Mouse (Mus musculus): ENCODE measurements at regions not wholly inside any gene's neighbourhood (a gene's known extent, or its start where the extent isn't known, plus 50 kb on each side); places are given as distances from the start of the nearest gene placed in this dataset.
"Not testable (repeated sequence)": the region's sequence is repeated elsewhere in the genome, so short reads cannot be mapped to it uniquely, and the experiment has no call there.

- DNase-seq (ENCODE audit: low read depth in 2 of 2, low spot score in 2 of 2), result not testable (repeated sequence)
Measured at GRCm38 (mm10) chr10:37724994-37725393, 586.3 kb upstream of the Marcks start.

DNA sequence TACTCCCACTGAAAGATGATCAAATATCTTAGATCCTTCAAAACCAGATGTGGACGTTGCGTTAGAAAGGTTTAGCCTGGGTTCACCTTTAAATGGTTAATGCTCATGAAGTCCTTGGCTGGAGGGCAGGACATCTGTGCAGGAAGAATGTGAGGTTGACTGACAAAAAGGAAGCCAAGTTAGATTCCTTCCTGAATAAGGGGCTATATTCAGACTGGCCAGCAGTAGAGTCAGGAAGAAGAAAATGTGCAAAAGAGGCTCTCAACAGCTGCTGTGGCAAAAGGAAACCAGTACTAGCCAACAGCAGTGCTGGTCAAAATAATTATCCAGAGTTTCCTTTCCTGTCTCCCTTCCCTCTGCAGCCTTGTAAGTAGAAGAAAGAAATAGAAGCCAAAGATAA is 582.0 kb upstream of the Marcks start:
- DNase-seq (ENCODE audit: low read depth in 2 of 2, low spot score in 2 of 2), result no peak

DNA sequence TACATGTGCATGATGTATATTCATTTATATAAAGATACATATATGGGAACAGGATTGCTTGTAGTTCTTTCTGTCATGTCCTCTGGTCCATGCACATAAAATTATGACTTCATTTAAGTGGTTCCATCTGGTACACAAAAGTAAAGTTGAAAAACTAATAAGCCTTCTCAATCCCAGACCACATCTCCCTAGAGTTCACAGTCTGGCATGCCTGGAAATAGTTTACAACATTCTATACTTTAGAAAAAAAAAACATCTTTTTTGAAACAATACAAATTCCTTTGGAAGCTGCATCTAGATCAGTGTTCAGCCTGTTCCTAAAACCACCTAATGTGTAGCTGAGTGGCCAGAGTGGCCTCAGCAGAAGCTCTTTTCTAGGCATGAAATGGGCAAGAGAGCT is 578.2 kb upstream of the Marcks start:
- DNase-seq (ENCODE audit: low read depth in 2 of 2, low spot score in 2 of 2), result no peak

DNA sequence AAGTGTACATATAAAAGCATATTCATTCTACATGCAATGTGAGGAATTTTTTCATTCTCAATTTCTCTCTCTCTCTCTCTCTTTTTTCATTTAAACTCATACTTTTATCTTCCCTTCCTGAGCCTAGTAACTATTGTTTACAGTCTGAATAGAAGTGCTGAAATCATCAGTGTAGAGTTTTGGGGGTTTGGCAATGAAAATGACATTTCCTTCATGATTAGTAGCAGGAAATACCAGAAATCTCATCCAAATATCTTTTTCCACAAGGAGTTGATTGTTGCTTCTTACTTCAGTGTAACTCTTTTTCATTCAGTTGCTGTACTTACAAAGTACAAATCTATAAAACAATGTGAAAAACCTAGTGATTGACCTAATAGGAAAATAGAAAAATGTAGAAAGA is 572.7 kb upstream of the Marcks start:
- DNase-seq (ENCODE audit: low read depth in 2 of 2, low spot score in 2 of 2), result no peak

DNA sequence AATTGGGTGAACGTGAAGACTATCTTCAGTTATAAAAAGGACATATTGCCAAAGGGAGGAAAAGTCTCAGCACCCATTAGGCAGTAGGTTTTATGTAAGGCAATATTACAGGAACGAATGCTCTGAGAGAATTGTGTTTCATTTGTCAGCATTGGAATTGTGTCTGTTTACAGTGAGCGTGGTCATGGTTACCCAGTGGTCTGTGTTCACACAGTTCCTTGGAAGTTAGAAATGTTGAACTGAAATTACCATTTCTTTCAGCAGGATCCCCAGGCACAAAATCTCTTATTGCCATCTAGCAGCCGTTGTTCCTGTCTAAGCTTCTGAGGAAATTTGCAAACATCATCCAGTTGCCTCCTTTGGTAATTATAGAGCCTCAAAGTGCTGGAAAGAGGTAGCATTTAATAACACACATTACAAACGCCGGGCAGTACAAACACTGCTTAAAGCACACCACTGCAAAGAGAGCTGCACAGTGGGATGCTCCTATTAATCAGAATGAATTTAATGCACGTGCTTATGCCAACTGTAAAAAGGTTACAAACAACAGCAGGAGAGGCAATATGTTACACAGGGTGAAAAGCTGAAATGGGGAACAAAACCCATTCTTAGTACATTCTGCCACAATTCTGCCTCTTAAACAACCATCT is 555.4 kb upstream of the Marcks start:
- DNase-seq (ENCODE audit: low read depth in 2 of 2, low spot score in 2 of 2), result no peak

DNA sequence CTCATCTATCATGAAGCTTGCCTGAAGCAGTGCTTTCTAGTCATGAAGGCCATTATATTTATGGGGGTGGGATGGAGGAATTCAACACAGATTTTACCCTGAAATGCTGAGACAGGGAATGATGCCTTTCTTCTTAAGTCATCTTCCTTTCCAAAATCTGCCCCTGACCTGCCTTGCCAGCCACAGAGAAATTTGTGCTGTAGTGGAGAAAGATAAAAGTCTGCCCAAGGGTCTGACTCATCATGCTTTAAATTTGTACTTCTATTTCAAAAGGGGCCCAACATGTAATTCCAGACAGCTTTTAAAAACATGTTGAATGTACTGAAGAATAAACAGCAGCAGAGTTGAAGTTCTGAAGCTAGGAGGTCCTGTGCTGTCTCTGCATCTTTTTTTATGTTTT is 554.1 kb upstream of the Marcks start:
- no peak for DNase-seq (ENCODE audit: low read depth in 2 of 2, low spot score in 2 of 2)

DNA sequence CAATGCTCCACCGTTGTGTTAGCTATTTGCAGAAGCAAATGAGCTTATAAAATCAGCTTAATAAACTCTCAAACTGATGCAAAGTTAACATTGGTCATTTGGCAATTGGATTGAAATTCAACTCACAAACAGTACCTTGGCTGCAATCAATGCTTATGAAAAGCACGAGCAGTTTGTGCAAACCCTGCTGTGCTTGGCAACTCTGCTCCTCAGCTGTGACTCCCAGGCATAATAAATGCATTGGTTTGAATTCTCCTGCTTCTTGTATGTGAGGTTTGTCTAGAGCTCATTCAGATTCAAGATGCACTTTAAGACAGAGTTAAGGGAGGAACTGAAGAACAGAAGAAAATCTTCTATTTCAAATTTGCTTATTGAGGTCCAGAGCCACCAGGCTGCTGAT is 553.2 kb upstream of the Marcks start:
- no peak for DNase-seq (ENCODE audit: low read depth in 2 of 2, low spot score in 2 of 2)

DNA sequence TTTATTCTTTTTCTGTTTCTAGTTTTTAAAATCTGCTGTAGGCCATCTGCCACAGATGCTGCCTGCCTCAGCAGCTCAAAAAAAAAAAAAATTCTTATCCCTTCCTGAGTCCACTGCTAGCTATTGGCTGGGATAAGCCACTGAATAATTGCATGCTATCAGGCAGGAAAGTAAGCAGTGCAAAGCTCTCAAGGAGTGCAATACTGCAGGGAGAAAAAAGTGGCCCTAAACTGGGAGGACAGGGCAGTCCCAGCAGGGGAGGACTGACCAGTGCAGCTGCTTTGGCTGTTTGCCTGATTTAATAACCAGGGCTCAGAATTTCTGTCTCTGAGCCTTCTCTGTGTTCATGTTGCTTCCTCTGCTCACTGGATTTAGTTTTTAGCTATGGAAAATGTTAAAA is 544.4 kb upstream of the Marcks start:
- no peak for DNase-seq (ENCODE audit: low read depth in 2 of 2, low spot score in 2 of 2)

DNA sequence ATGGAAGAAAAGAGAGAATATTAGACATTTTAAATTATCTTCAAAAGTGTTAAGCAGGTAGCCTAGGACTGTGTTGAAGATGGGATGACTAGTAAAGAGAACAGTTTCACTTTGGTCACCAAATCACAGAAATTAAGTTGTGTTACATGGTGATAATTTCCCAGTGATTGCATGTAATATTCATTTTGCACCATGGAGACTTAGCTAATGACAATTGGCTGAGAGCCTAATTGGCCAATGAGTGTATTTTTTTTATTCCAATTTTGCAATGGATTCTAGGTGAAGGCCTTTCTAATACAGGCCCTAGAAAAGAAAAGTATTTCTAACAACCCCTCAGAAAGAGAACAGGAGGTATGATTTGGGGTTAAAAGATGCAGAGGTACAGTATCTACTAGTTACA is 541.9 kb upstream of the Marcks start:
- no peak for DNase-seq (ENCODE audit: low read depth in 2 of 2, low spot score in 2 of 2)

- DNase-seq (ENCODE audit: low read depth in 2 of 2, low spot score in 2 of 2), result no peak
Measured at GRCm38 (mm10) chr10:37677826-37678225, 539.1 kb upstream of the Marcks start.

- DNase-seq (ENCODE audit: low read depth in 2 of 2, low spot score in 2 of 2), result no peak
Measured at GRCm38 (mm10) chr10:37668827-37669226, 530.1 kb upstream of the Marcks start.

- DNase-seq (ENCODE audit: low read depth in 2 of 2, low spot score in 2 of 2), result no peak
Measured at GRCm38 (mm10) chr10:37667031-37667745, 528.5 kb upstream of the Marcks start.

- DNase-seq (ENCODE audit: low read depth in 2 of 2, low spot score in 2 of 2), result no peak
Measured at GRCm38 (mm10) chr10:37666535-37666934, 527.8 kb upstream of the Marcks start.

GRCm38 (mm10) chr10:37637001-37637562 is 498.4 kb upstream of the Marcks start:
- no peak for DNase-seq (ENCODE audit: low read depth in 2 of 2, low spot score in 2 of 2)

DNA sequence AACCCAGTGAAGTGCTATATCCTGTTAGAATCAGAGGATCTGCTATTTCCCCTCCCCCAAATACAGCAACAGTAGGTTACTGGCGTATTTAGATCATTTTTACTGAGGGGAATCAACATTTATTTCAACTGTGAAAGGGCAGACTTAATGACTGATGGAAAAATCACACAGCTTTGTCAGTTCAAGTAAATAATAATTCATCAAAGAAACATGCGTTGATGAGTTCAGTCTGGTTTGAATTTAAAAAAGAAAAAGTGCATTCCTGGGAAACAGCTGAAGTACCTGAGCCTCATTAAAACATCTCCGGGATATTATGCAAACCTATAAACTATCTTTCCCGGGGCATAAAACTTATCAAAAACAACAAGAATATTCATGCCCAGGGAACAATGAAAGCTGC is 497.7 kb upstream of the Marcks start:
- DNase-seq (ENCODE audit: low read depth in 2 of 2, low spot score in 2 of 2), result no peak

DNA sequence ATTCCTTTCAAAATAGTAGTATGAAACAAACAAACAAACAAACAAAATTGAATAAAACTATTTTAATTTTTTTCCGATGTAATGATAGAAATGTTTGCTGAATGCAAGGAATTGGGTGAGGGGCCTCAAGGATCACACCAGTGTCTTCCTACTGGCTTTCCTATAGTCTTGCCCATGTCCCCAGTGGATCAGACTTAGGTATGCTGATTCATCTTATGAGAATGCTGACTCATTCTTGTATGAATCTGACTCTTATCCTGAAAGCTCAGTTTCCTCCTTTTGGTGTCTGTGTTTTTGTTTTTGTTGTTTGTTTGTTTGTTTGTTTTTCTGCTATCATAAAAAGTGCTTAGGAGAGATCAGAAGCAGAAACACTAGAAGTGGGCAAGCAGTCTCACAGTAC is 491.7 kb upstream of the Marcks start:
- DNase-seq (ENCODE audit: low read depth in 2 of 2, low spot score in 2 of 2), result no peak

GRCm38 (mm10) chr10:37627900-37628299 is 489.2 kb upstream of the Marcks start:
- no peak for DNase-seq (ENCODE audit: low read depth in 2 of 2, low spot score in 2 of 2)

DNA sequence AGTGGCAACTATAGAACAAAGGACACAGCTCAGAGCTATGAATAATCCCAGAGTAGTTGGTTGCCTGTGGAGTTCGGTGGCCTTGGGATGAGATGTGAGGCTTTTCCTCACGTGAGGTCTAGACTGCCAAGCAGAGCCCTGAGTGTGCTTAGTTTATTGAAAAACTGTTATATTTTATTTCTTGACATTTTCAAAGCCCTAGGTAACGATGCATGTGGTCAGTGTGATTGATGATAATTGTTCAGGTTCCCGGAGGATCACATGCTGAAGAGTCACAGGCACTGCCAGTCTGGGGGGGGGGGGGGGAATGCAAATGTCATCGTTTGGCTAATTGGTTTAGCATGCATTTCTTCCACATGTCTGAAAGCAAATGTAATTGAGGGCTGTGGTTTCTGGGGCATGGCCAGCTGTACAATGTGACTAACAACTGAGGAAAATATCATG is 488.1 kb upstream of the Marcks start:
- DNase-seq (ENCODE audit: low read depth in 2 of 2, low spot score in 2 of 2), result no peak

DNA sequence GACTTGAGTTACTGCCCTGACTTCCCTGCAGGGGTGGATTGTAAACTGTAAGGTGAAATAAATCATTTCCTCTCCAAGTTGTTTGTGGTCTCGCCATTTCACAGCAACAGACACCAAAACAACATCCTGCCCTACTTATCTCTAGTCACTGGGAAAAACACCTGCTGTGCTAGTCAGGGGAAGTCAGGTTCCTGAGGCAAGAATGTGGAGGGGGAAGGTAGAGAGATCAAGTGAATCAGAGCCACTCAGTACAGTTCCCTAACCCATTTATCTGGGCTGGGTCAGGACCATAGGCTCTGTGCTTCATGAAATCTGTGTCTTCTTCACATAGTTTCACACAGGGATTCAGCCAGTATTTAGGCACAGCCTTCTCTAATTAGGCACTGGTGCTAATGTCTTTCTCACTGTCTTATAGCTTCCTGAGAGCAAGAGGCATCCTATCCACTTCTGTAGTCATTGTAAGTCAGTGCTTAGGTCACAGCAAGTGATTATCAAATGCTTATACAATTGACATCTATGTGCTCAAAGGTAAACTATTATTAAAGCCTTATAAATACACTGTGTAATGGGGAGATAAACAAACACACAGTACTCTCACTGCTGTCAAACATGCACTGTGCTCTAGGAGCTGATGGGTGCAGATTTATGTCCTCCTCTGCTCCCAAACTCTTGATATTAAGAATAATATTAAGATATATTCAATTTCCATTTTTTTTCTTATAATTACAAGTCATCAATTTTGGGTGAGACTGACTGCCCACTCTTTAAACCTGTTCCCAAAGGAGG is 487.4 kb upstream of the Marcks start:
- no peak for DNase-seq (ENCODE audit: low read depth in 2 of 2, low spot score in 2 of 2)

DNA sequence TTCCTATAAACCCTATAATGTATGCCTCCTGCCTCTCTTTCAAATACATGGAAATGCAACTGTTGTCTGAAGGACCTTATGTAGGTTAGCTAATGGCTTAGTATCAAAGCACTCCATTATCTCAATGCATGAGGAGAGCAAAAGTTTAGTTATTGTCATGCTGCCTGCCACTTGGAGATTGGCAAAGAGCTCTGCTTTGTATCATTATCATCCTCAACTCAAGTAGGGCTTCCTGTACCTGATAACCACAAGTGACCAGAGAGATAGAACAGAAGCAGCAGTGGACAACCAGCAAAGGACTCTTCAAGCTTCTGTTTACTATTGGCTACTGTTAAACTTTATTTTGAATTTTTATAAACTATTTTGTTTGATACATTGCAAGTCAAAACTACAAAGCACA is 484.3 kb upstream of the Marcks start:
- no peak for DNase-seq (ENCODE audit: low read depth in 2 of 2, low spot score in 2 of 2)

DNA sequence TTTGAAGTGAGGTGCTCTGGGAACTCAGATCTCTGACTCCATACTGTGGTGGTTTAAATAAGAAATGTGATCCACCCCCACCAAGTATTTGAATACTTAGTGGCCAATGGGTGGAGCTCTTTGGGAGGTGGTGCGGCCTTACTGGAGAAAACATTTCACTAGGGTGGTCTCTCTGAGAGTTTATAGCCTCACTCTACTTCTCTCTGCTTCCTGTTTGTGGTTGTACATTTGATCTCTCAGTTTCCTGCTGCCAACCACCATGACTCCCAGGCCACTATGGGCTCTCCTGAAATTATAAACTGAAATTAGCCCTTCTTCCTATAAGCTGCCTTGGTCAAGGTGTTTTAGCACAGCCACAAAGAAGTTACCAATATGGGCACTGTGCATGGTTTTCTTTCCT is 479.9 kb upstream of the Marcks start:
- DNase-seq (ENCODE audit: low read depth in 2 of 2, low spot score in 2 of 2), result no peak

Measured in CD8-positive naive resting alpha-beta T cell, adult 2 months (primary cell).